Comparison of ENCODE assay signal across 7 mouse cellular contexts in the genomic region with DNA sequence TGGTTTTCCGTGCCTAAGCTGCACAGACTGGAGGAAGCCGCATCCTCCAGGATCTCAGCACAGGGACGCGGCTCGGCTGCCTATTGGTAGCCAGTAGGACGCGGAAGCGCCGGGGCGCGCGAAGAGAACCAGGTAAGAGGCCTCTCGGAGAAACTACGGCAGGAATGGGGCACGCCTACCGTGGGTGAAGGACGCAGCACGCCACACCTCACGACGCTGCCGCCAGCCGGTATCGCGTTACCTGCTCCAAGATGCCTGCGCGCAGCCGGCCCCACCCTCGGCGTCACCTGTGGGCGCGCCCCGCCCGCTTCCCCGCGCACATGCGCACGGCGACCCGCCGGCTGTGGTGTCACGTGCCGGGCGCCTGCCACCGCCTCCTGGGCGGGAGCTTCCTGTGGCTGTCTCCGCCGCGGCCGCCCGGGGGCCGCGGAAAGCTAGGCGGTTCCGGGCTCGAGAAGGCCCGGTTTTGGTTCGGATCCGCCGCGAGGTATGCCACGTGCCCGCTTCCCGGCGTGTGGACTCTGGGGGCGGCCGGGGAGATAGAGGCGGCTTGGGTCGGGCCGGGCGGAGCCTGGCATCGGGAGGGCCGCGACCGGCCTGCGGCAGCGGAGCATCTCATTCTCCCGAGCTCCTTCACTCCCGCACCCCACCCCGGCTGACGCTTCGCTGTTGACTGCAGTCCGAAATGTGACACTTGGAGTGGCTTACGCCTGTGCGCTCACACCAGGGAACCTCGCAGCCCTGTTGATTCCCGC. TPM values are rescaled to one million over a fixed set of nuclear protein-coding genes. Genes with fewer than 3 reads are reported as not detected.
DNase-seq lines count a peak whose midpoint lies in the region; ATAC-seq and TF ChIP-seq lines count a peak whose summit lies in the region.

A gene (plus strand): TSS at position 354 of the 755 bp plus-strand sequence.

- peak within 1 kb of the TSS; percentile 66 for H3K4me2 ChIP-seq in embryonic facial prominence, embryonic 12.5 days (replicated peaks)
- H3K4me2 ChIP-seq in limb, embryonic 12.5 days = peak within 1 kb of the TSS; percentile 80
- H3K4me2 ChIP-seq in midbrain, embryonic 15.5 days = peak within 1 kb of the TSS; percentile 84

- H3K9me3 ChIP-seq in embryonic facial prominence, embryonic 12.5 days = no peaks in the 10 kb centered on the region
- no peaks in the 10 kb centered on the region for H3K9me3 ChIP-seq in limb, embryonic 12.5 days
- no peaks in the 10 kb centered on the region for H3K9me3 ChIP-seq in midbrain, embryonic 15.5 days

- ATAC-seq in embryonic facial prominence, embryonic 12.5 days (ENCODE audit: insufficient number of reproducible peaks, insufficient read depth, low FRiP score, low TSS enrichment) = peak; percentile 85
- ATAC-seq in limb, embryonic 12.5 days (ENCODE audit: insufficient number of reproducible peaks, insufficient read depth, low FRiP score, low TSS enrichment, low read depth) = peak; percentile 92
- peak; percentile 93 for ATAC-seq in midbrain, embryonic 15.5 days (replicated peaks)

- peak within 1 kb of the TSS; percentile 83 for H3K27ac ChIP-seq in embryonic facial prominence, embryonic 12.5 days
- peak within 1 kb of the TSS; percentile 76 for H3K27ac ChIP-seq in kidney, adult 2 months (ENCODE audit: insufficient read depth, low read depth, low read length)
- peak within 1 kb of the TSS; percentile 93 for H3K27ac ChIP-seq in limb, embryonic 12.5 days
- H3K27ac ChIP-seq in midbrain, embryonic 15.5 days = peak within 1 kb of the TSS; percentile 94
- H3K27ac ChIP-seq in spleen, adult 2 months (ENCODE audit: insufficient read depth, low read length) = peak within 1 kb of the TSS; percentile 89

- H3K27me3 ChIP-seq in embryonic facial prominence, embryonic 12.5 days = no peaks in the 10 kb centered on the region
- no peaks in the 10 kb centered on the region for H3K27me3 ChIP-seq in kidney, adult 2 months (replicated peaks; ENCODE audit: control insufficient read depth, insufficient read depth, low read length)
- no peaks in the 10 kb centered on the region for H3K27me3 ChIP-seq in limb, embryonic 12.5 days
- H3K27me3 ChIP-seq in midbrain, embryonic 15.5 days (replicated peaks) = no peaks in the 10 kb centered on the region
- no peaks in the 10 kb centered on the region for H3K27me3 ChIP-seq in spleen, adult 2 months (ENCODE audit: control insufficient read depth, insufficient read depth, low read length)

- DNase-seq in adrenal gland, postnatal 25 days = peak; percentile 91
- peak; percentile 99 for DNase-seq in heart, adult 11 months
- DNase-seq in kidney, adult 2 months = peak; percentile 96
- DNase-seq in spleen, adult 2 months (ENCODE audit: low read depth in 1 of 2, low spot score in 2 of 2) = peak; percentile 88 to 92

- peak within 1 kb of the TSS; percentile 78 for H3K9ac ChIP-seq in embryonic facial prominence, embryonic 12.5 days
- peak within 1 kb of the TSS; percentile 88 for H3K9ac ChIP-seq in limb, embryonic 12.5 days (replicated peaks)
- H3K9ac ChIP-seq in midbrain, embryonic 15.5 days = peak within 1 kb of the TSS; percentile 99

- TF ChIP-seq CTCF in kidney, adult 2 months (conservative IDR thresholded peaks at IDR 0.05; ENCODE audit: insufficient read depth, insufficient read length, low read depth, low read length) = no peak
- no peak for TF ChIP-seq CTCF in spleen, adult 2 months (IDR thresholded peaks at IDR 0.05; ENCODE audit: extremely low read depth, insufficient read depth, insufficient read length, insufficient replicate concordance)

- peaks cover 13% of the 10 kb centered on the region for H3K36me3 ChIP-seq in embryonic facial prominence, embryonic 12.5 days
- H3K36me3 ChIP-seq in kidney, adult 2 months (ENCODE audit: control insufficient read depth, insufficient read depth, low read length) = no peaks in the 10 kb centered on the region; the same call in 1 of the 2 replicates
- H3K36me3 ChIP-seq in limb, embryonic 12.5 days = peaks cover 38% of the 10 kb centered on the region
- H3K36me3 ChIP-seq in midbrain, embryonic 15.5 days (replicated peaks) = peaks cover 2% of the 10 kb centered on the region
- H3K36me3 ChIP-seq in spleen, adult 2 months (ENCODE audit: control insufficient read depth, insufficient read depth, low read length) = peaks cover 1% of the 10 kb centered on the region

- WGBS in embryonic facial prominence, embryonic 12.5 days = under 1% methylated on average over 83 of the region's 86 CpGs
- 1% methylated on average over 86 of the region's 86 CpGs for WGBS in kidney, adult 2 months
- WGBS in limb, embryonic 12.5 days = under 1% methylated on average over 86 of the region's 86 CpGs
- WGBS in midbrain, embryonic 15.5 days = under 1% methylated on average over 86 of the region's 86 CpGs
- under 1% methylated on average over 85 of the region's 86 CpGs for WGBS in spleen, adult 2 months

- peak within 1 kb of the TSS; percentile 59 for H3K4me3 ChIP-seq in embryonic facial prominence, embryonic 12.5 days
- H3K4me3 ChIP-seq in kidney, adult 2 months (ENCODE audit: insufficient read depth, low read depth, low read length) = peak within 1 kb of the TSS; percentile 93
- H3K4me3 ChIP-seq in limb, embryonic 12.5 days (replicated peaks) = peak within 1 kb of the TSS; percentile 81
- peak within 1 kb of the TSS; percentile 89 for H3K4me3 ChIP-seq in midbrain, embryonic 15.5 days
- H3K4me3 ChIP-seq in spleen, adult 2 months (ENCODE audit: extremely low read depth, insufficient read depth, insufficient read length) = peak within 1 kb of the TSS; percentile 95

- TF ChIP-seq POLR2A in kidney, adult 2 months (IDR thresholded peaks at IDR 0.05; ENCODE audit: low read depth, low read length) = peak; percentile 50
- TF ChIP-seq POLR2A in spleen, adult 2 months (IDR thresholded peaks at IDR 0.05; ENCODE audit: low read depth, low read length) = peak; percentile 53

- peaks cover 13% of the 10 kb centered on the region for H3K4me1 ChIP-seq in embryonic facial prominence, embryonic 12.5 days
- H3K4me1 ChIP-seq in kidney, adult 2 months (ENCODE audit: control insufficient read depth, insufficient read depth, low read length) = peaks cover 8% of the 10 kb centered on the region; the same call in 1 of the 2 replicates
- peaks cover 14% of the 10 kb centered on the region for H3K4me1 ChIP-seq in limb, embryonic 12.5 days (replicated peaks)
- peaks cover 17% of the 10 kb centered on the region for H3K4me1 ChIP-seq in midbrain, embryonic 15.5 days
- H3K4me1 ChIP-seq in spleen, adult 2 months (ENCODE audit: control insufficient read depth, insufficient read depth, insufficient read length) = peaks cover 6% of the 10 kb centered on the region; the same call in 1 of the 2 replicates

RNA-seq across cellular contexts. Expression of the gene that starts here (rescaled TPM):
- total RNA-seq in adrenal gland, postnatal 25 days (2021) = 55.9 and 66.4 TPM in 2 replicates
- 30.2 and 34.4 TPM in 2 replicates for polyA plus RNA-seq in embryonic facial prominence, embryonic 12.5 days (2016; fragmentation: Nextera tagmentation; extraction: Ambion mirVana)
- polyA plus RNA-seq in kidney, adult 2 months (2012; rRNA removed) = 26.4 and 29.2 TPM in 2 replicates
- 33.9 and 40.1 TPM in 2 replicates for polyA plus RNA-seq in limb, embryonic 12.5 days (2016; fragmentation: Nextera tagmentation; extraction: Ambion mirVana)
- polyA plus RNA-seq in midbrain, embryonic 15.5 days (2015; fragmentation: Nextera tagmentation; extraction: Ambion mirVana) = 19.7 and 24.4 TPM in 2 replicates
- 33.1 and 39.0 TPM in 2 replicates for polyA plus RNA-seq in spleen, adult 2 months (2012; rRNA removed)

Comparison
In these comparisons a context has a peak if more than half of its experiments do, and no peak if none do; other contexts are left out.
1. Peak in every context shown above with its lines: DNase-seq, ATAC-seq, H3K4me3 ChIP-seq and H3K27ac ChIP-seq.